Mouse (Mus musculus) G1E (cell line): Measurements from ENCODE around the gene Zfp867.
A peak's percentile ranks its signal among the peaks of the same experiment; 100 is the strongest.

Experiments used
- CTCF ChIP-seq: IDR thresholded peaks from 2 replicates; pipeline ENCODE4 v1.5.1; 2012; ENCODE audit warnings: low read depth, low read length, inconsistent platforms, mixed read lengths
- GATA1 ChIP-seq: IDR thresholded peaks from 2 replicates; pipeline ENCODE4 v1.6.1; 2012; ENCODE audit warnings: borderline replicate concordance, low read length, inconsistent platforms, mixed read lengths
- GATA2 ChIP-seq: IDR thresholded peaks from 2 replicates; pipeline ENCODE4 v1.6.1; 2012; ENCODE audit warnings: low read depth, low read length, inconsistent platforms, borderline replicate concordance
- POLR2AphosphoS5 ChIP-seq: IDR thresholded peaks from 2 replicates; pipeline ENCODE4 v1.6.1; 2012; ENCODE audit warnings: low read depth, low read length, inconsistent platforms; ENCODE audit not compliant: insufficient replicate concordance

DNA sequence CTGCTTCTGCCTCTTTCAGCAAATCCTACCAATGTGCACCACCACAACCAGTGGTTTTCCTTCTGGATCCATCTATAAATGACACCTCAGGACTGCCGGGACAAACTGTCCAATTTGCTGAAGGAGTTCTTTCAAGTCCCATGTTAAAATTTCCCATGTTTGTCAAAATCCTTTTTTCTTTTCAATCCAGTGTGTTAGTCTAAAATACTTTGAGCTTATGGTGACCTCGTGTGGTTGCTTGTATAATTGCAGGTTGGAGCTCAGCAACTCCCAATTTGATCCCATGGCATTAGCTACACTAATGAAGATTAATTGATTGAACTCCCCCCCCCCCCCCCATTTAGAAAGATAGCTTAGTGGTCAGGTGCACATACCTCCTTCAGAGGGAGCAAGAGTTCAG lies 10.9 kb upstream of the Zfp867 start:
- TF ChIP-seq CTCF (0 out of 2 replicates have a peak, but pooled peaks have one; percentile 44), GATA1 (no peak), GATA2 (no peak), POLR2AphosphoS5 (no peak)
